Mouse (Mus musculus) C2C12 (cell line): Measurements from ENCODE around the gene Mroh2a.

Source experiments
- CEBPB ChIP-seq: IDR thresholded peaks from one replicate; pipeline ENCODE4 v1.6.1; 2011; ENCODE audit warnings: low read depth, mild to moderate bottlenecking, control low read depth, moderate library complexity
- CTCF ChIP-seq: IDR thresholded peaks from one replicate; pipeline ENCODE4 v1.5.1; 2011; ENCODE audit not compliant: control insufficient read depth, insufficient read depth, insufficient read length
- FOSL1 ChIP-seq: IDR thresholded peaks from one replicate; pipeline ENCODE4 v1.8.0; 2011; ENCODE audit warnings: mild to moderate bottlenecking, low read length; ENCODE audit not compliant: poor library complexity, insufficient read depth, severe bottlenecking
- MYOG ChIP-seq: IDR thresholded peaks from one replicate; pipeline ENCODE4 v1.6.1; 2011; ENCODE audit not compliant: control insufficient read depth, insufficient read length; ENCODE audit errors: extremely low read depth

- TF ChIP-seq CTCF, result no peak
- TF ChIP-seq CEBPB, result no peak
- no peak for TF ChIP-seq FOSL1
- TF ChIP-seq MYOG, result no peak
These were observed 28.7 kb downstream of the Mroh2a start for GRCm38 (mm10) chr1:88255466-88255857.
